Mouse (Mus musculus): ENCODE measurements around the gene Grid2.

GRCm38 (mm10) chr6:64684973-64685372, 1429.3 kb downstream of the Grid2 start:
- TF ChIP-seq CTCF (IDR thresholded peaks at IDR 0.05; ENCODE audit: low read depth, low read length) (no peak), POLR2A (IDR thresholded peaks at IDR 0.05; ENCODE audit: borderline replicate concordance, low read depth, low read length) (no peak)

Measured in bone marrow macrophage, adult 2 months (primary cell).